Mouse (Mus musculus) gastrocnemius, postnatal 4 days (tissue): ENCODE results near the gene Wwc2. TPM values are rescaled to one million over a fixed set of nuclear protein-coding genes. Genes with fewer than 3 reads are reported as not detected.
A peak's percentile ranks its signal among the peaks of the same experiment; 100 is the strongest.

Experiments
- DNase-seq, 2 experiments: peaks; one replicate each; pipeline ENCODE4 v3.0.0; 2021 to 2022; ENCODE audit warnings: low spot score in 2 of 2, mixed read lengths in 2 of 2
- total RNA-seq, 2 experiments: library from RNA; stranded (reverse); gene quantifications; 2 replicates each; pipeline ENCODE4 v1.2.3; 2021

The Wwc2 gene
- total RNA-seq, 2 experiments from 2014 or later: 19.5 to 20.2 TPM

DNA sequence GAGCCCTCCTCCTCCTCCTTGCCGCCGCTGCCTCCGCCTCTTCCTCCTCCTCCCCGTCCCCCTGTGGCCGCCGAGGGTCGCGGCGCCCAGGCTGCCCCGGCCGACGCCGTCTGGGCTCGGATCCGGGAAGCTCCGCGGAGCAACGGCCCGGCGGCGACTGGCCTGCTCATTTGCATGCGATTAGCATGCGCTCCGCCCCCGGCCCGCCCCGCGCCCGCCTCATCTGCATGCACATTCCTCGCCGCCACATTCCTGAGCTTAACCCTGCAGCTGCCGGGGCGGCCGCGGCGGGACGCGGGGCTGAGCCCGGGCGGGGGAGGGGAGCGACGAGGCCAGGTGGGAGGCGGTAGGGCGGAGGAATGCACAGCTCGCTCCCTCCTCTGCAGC lies 345 bp downstream of the Wwc2 start:
- peak; percentile 98 for DNase-seq

DNA sequence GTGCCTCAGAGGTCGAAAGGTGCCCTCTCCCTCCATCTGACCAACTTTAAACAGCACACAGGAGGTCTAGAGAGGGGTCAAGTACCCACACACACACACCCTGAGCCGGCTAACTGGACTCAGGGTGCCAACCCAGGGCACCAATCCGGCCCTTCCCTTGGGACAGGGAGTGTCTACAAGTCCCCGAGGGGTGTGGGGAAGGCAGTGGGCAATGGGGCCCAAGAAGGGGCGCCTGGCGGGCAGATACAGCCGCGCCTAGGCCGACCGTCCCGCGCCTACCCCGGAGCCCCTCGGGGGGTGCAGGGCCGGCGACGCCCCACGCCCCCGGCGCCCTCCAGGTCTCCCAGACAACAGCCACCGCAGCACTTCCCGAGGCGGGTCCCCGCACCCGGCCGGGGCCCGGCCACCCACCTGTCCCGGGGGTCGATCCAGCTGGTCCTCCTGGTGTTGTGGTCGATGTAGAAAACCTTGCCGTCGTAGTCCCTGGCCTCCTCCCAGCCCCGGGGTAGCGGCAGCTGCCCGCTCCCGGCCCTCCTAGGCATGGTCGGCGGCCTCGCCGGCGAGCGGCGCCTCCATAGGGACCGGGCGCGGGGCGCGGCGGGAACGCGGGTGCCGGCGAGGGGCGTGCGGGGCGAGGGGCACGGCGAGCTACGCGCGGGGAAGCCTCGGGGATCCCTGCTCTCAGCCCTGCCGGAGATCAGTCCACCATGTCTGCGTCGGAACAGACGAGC lies 904 bp downstream of the Wwc2 start:
- no peak for DNase-seq

DNA sequence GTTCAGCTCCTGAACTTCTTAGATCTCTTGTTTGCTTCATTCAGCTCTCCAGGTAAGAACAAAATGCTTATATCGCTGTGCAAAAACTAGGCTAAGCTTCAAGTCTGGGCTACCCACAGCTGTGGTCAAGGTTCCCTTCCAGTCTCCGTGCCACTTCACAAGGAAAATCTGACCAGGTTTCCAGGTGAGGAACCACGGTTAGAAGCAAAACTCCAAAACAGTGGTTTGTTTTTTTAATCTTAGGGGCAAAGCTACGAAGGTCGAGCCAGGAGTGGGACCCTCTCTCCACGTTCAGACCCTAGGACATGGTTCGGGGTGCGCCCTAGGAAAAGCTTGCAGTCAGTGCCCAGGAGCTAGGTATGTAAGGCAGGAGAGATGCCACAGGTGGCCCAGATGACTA lies 1.5 kb downstream of the Wwc2 start:
- DNase-seq: no peak

DNA sequence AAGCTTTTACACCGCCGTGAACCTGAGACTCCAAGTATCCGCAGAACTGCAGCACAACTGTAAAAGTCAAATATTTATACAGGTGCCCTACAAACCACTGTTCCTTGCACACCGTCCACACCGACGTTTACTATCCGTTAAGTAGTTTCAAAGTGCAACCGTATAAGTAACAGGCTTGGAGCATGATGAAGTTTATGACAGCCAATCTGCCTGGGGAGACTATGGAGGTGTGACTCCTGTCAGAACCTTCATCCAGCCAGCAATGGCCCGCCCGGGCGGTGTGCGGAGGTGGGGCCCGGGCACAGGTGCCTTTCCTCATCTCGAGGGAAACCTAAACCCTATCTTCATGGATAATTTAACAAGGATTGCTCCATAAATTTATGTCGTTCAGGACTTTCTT lies 2.6 kb downstream of the Wwc2 start:
- DNase-seq: no peak

DNA sequence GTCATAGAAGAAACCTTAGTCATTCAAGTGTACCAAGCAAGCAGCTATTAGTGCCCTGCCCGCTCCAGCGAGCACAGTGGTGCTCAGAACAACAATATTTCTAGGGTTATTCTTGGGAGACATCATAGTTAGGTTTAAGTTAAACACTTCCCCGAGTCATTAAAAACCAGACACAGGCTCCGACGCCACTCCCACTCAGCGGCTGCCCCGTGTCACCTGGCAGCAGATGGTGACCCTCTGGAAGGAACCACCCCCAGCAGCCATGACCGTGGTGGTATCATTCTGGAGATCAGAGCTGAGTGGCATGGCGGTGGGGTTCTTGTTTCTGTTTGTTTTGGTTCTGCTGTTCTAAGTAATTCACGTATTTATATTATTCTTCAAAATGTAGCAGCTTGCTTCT lies 5.1 kb downstream of the Wwc2 start:
- DNase-seq: no peak

DNA sequence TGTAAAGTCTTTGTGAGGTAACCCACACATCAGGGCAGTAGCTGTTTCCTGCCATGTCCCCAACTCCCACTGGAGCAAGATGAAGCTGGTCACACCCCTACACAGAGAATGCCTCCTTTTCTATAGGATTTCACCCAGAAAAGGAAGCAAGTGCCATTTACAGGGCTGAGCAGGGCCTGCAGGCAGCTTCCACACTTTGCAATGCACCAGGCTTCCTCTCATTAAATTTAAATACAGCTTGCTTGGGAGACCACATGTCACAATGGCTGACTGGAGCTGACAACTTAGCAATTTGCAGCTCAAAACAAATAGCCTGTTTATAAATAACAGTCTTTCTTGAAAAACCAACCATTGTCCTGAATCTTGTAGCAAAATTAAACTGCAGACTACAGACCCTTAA lies 5.5 kb downstream of the Wwc2 start:
- no peak for DNase-seq

DNA sequence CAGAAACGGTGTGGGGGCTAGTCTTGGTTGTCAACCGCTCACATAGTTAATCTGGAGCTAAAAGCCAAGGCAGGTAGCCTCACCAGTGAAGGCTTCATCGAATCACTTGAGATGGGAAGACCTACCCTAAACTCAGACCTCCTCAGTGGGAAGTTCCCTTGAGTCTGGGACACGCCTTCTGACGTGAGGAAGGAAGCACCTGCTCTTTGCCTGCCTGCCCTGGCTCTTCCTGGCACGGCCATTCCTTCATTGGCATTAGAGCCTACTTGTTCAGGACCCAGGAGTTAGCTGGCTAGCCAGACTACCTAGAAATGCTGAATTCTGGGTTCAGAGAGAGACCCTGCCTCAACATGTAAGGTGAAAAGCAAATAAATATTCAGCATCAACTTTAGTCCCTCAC lies 9.6 kb downstream of the Wwc2 start:
- no peak for DNase-seq

DNA sequence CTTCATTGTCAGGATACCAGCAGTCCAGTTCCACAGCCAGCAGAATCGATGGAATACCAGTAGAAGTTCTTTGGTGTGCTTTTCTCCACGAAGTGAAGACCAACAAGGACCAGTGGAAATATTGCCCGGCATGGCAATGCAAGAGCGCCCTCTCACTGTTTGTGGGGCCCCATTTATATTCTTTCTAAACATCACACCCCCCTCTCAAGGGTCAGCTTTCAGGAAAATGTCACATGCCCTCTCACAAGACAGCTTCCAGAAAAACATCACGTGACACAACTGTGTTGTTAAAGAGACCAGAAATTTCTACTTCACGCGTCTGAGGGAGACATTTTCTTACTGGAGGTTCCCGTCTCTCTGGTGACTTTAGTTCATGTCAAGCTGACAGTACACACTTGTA lies 10.8 kb downstream of the Wwc2 start:
- DNase-seq: no peak

DNA sequence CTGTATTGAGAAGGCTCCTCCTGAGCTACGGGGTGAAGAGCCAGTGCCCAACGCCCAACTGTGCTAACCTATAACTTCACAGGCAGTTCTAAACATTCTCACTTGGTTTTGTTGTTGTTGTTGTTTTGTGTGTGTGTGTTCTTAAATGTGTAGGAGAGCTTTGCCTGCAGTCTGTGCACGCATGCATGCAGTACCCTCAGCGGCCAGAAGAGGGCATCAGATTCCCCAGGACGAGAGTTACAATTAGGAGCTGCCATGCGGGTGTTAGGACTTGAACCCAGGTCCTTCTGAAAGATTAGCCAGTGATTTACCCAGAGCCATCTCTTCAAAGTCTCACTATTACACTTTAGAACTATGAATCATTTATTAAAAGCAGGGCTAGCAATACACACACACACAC lies 12.0 kb downstream of the Wwc2 start:
- no peak for DNase-seq

DNA sequence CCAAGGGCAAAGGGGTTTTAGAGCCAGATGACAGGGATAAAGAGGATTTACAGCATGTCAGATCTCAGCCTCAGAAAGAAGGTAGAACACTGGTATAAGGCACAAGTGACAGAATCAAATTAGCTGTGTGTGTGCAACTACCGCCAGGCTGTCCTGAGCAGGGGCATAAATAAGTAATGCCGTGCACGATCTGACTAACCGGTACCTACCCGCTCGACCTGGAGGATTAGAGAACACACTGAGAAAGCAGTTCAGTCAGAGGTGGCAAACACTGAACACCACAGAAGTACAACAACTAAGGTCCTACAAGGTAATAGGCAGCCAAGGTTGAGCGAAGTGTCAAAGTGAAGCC lies 15.8 kb downstream of the Wwc2 start:
- DNase-seq: no peak

DNA sequence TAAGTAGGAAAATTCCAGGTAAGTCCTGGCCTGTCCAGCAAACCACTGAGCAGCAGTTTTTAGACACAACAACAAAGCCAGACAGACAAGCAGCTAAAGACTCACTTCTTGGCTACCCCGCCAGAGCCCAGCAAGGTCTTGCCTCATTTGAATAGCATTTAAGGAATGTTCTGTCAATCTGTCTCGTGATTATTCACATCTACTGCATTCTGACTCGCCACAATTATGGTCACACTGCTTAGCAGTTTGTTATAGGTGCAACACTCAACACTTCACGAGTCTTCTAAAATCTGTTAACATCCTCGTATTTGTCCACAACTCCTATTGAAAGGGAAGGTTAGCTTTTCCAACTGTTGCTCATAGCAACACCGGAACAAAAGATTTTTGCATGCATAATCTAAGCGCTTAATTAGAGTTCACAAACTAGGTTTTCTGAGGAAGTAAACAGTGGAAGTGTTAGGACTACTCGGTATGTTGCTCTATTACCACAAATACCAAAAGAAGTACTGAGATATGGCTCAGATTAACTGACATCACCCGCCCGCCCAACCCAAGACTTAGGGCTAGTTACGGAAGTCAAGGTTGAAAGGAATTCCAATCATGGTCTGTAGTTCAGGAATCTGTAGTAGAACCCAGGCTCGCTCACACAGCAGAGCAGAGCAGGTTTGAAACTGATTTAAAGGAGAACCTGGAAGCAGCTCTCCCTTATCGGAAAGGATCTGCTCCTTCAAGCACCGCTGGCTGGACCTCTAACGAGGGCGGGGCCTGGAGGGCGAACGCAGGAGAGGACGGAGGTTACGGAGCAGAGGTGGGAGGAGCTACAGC lies 16.4 kb downstream of the Wwc2 start:
- peak in 1 of 2 experiments; percentile 26 for DNase-seq

DNA sequence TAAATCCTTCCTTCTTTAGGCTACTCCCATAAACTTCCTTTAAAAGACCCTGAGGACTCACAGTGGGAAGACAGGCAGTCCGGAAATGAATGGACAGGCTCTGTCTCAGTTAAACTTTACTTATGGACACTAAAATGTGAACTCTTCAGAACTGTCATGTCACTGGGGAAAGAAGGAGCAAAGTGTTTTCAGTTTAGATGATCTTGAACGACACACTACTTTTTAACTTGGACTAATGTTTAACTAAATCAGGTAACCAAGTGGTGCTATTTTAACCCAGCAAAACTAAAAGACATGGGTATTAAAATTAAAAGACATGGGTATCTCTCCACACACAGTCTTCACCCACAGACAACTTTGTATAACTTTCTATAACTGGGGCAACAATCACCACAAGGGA lies 19.6 kb downstream of the Wwc2 start:
- no peak for DNase-seq

DNA sequence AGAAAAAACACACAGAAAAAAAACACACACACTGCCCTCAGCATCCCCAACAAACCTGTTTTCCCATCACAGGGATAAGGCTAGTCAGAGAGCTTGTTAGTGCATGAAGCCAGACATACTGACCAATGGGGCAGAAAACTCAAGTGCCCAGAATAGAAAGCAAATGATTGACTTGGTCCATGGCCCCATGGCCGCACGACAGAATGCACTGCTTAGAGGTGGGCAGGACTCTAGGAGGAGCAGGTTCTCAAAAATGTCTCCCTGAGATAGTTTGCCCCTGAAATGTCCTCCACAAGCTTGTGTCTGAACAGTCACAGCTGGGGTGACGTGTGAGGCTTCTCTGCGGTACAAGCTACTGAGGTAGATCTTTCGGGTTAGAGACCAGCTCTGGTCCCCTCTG lies 20.1 kb downstream of the Wwc2 start:
- no peak for DNase-seq

DNA sequence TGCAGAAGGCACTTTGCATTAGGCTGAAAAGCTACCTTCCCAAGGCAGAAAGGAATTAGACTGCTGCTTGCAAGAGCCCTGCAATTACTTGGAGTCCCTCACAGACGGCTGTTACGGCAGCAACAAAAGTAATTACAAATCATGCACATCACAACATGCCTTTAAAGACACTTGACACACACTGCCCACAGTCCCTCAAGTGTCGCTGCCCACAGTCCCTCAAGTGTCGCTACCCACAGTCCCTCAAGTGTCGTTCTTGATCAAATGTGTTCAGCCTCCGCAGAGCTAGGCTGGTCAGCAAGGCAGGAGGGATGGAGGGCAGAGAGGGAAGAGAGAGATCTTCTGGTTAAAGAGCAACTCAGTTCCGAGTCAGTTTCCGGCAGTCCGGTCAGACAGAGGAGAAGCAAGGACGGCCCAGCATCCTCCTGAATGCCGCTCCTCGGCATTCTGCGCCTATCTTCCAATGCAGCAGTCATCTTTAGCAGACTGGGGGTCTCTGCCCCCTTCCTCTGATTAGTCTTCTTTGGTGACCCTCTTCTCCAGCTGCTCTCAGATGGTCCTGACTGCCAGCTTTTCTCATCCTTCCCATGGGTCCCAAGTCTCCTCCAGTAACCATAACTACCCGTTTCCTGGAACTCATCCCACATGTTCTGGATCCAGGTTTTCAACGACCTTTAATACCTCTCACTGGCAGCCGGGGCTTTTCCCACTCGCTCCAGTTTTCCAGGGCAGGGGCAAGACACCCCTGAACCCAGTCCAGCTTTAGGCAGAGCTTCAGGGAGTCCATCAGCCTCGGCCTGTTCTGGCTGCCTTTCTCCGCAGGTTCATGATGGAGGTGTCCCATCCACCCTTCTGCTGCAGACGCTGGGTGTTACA lies 23.4 kb downstream of the Wwc2 start:
- no peak for DNase-seq

DNA sequence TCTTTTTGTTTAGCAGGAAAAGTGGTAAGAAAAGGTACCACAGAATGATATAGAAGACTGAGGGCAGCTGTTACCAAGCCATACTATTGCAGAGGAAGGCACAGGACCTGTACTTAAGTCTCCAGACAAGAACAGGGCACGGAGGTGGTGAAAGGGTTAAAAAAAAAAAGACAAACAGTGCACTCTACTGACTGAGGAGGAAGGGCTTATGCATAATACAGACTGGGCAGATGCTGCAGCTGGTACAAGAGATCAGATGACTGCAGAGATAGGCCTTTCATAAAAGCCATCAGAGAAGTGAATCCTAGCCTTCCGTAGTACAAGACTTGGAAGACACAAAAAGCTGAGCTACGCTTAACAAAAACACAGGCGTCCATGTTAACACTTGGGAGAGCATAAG lies 28.2 kb downstream of the Wwc2 start:
- no peak for DNase-seq

DNA sequence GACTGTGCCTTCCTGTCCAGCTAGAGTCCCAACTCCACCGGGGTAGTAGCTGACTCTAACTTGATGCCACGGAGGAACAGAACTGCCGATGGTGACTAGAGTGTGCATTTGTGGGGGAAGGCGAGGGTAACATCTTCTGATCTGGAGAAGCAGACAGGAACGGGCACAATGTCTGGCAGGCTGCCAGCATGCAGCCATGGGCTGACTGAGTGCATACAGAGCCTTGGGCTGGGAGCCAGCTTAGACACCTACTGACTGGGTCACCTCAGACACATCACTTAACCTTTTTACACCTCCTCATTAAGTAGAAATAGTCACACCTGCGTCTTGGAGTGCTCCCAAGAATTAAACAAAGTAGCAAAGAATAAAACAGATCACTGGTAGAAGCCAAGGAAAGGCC lies 28.7 kb downstream of the Wwc2 start:
- no peak for DNase-seq

DNA sequence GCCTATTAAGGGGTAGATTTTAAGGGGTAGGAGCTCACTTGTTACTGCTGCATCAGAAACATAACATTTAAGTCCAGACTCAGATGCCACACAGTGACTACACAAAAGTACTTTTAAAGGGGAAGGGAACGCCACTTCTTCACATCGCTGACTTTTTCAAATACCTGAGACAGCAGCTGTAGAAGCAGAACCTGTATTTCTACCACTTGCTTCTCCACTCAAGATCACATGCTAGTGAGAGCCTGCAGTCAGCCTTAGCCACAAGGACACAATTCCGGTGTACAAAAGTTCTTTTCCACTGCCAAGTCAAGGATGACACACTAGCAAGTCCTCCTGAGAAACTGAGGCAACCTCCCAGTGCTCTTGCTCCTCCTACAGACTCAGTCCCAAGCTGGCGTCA lies 33.2 kb downstream of the Wwc2 start:
- DNase-seq: no peak

DNA sequence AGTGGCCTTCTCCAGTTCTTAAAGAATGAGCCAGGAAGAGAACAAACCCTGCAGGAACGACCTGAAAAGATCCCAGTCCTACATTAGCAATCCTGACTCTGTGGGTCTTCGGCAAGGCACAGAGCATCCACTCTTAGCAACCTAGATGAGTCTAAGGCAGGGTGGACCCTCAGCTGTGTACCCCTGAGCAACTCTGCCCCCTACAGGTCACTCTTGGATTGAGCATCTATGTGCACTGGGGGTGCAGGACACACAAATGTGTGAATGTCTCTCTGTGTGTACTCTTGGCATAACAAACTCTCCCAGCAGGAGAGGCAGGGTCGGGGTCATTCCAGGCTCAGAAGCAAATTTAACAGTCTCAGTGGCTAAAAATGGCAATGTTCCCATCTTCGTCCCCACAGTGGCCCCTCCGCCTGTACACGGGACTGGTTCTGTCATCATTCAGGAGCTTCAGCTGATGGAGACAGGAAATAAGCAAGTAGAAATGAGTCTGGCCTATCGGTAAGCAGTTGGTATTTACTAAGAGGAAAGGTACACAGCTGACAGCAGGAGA lies 39.3 kb downstream of the Wwc2 start:
- DNase-seq: no peak

DNA sequence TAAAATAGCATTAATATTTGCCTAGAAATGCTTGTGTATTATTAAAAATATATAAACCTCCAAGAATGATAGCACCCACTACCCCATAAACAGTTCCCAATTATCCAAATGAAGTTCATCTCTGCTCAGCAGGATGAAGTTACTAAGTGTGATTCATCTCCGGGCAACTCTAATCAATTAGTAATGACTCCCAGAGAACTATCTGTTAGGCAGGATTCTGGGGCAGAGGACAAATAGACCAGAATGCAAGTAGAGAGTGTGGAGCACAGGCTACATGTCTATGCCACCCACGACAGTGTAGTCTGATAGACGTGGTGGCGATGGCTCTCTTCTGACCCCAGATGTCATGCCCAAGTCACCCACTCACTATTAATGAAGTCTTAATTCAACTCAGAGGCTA lies 41.9 kb downstream of the Wwc2 start:
- DNase-seq: no peak

DNA sequence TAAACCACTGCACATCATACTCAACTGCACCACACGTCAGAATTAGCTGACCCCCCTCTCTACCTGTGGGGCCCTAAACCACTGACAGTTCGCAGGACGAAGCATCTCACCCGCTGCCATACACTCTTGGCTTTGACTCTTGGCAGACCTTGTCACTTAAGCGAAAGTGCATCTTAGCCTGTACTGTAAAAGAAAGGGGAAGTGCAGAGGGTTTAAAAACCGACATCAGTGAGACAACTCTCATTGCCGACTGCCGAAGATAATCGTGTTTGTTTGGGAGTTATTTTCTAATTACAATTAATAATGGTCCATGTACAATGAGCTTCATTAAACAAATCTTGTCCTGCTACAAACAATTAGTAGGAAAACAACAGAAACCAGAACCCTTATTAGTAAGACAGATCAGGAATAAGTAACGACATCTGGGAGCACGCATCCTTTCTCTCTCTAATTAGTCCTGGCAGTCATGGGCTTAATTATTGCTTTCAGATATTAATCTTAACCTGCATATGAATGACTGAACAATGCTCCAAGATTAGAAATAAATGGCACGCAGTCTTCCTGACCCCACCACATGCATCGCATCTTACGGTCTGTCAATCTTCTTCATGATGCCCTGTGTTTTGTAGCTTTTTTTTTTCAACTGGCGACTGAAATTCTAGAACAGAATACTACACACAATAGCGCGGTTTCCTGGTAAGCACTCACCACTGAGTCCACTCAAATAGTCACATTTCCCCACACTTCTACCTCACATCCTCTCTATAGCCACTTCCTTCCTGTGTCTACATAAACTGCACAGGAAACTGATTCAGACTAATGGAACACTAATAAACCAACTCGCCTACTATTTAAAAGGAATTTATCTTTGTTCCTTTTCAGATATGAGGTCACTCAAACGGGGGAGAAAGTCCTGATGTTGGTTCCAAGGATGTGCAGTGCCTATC lies 42.8 kb downstream of the Wwc2 start:
- no peak for DNase-seq

DNA sequence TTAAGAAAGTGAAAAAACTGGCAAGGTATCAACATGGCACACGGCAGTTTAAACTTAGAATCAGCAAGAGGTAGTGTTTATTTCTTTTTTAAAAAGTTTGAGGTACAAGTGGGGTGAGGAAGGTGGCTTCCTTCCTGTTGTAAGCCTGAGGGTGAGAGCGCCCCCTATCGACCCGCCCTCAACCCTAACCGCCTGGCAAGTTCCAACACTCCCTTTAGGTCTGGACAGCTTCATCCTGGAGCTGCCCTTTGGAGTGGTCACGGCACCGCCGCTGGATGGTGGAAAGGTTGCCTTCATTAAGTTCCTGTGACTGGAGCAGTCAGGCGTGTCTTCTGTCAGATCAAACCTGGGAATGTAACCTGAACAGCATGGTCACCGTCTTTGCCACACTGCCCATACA lies 47.7 kb downstream of the Wwc2 start:
- no peak for DNase-seq
